Mouse (Mus musculus): Measurements from ENCODE around the gene Ttll2. TPM values are rescaled to one million over a fixed set of nuclear protein-coding genes. Genes with fewer than 3 reads are reported as not detected.
"Not testable (repeated sequence)": the region's sequence is repeated elsewhere in the genome, so short reads cannot be mapped to it uniquely, and the experiment has no call there.

Gene Ttll2
- total RNA-seq, 2 experiments from 2014 or later, result not detected

DNA sequence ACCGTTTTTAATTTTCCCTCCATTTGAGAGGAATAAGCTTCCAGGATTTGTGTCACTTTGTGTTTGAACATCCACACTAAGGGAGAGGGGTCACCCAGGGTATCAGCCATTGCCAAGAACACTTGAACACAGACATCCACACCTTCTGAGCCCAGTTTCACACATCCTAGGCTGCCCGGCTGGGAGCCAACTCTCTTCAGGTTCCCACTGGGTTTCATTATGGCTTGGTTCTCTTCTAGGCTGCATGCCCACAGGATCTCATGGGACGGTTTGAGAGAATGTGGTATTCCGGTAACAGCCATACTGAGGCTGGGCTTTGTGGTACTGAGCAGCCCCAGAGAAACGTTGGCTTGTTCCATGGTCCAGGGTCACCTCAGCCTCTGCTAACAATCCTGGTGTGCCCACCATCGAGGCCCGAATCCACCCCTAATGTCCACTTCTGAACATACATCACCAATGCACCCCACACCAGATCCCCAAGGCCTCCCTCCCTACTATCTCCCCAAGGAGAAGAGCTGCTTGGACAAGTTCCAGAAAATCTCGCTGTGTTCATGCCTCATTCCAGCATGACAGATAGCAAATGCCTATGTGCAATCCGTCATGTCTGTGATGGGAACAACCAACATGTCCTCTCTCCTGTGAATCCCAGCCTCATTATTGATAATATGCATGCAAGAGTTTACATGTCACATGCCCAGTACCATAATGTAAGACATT, 8.4 kb upstream of the Ttll2 start:
- DNase-seq, result peak; percentile 25 to 42

GRCm38 (mm10) chr17:7359806-7360205, 7.3 kb upstream of the Ttll2 start:
- DNase-seq, result not testable (repeated sequence)

DNA sequence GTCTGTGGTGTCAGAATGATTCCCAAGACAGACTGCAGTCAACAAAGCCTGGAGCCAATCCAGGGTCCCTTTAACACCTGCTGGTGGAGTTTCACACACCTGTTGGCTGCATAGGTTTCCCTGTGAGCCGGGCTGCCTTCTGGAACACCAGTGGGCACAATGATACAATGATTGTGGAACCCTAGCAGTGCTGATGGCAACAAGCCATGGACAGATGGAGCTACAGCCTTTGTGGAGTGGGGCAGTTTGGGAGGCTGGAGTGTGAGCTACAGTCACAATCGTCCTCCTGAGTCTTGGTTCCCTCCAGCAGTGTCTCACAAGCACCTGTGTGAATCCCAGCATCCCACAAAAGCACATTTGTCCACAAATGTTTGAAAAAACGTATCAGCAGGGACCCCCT, 3.7 kb downstream of the Ttll2 start:
- not testable (repeated sequence) for DNase-seq

- not testable (repeated sequence) for DNase-seq
These were observed 15.1 kb downstream of the Ttll2 start for GRCm38 (mm10) chr17:7337381-7337780.

DNA sequence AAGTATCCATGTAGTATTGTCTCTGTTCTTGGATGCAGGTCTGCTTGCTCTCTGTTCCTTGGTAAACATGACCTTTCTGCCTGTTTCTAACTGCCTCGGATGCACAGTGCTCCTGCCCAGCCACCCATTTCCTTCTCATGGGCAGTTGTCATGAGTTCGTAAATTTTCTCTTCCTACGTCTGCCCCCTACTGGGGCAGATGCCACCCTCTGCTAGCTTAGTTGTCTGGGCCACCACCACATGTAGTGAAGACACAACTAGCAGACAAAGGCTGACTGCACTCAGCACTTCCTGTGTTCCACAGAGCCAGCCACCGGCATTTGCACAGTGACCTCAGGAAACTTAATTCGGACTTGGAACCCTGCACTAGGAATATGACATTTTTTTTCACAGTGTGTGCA, 19.8 kb downstream of the Ttll2 start:
- not testable (repeated sequence) for DNase-seq

- DNase-seq, result not testable (repeated sequence)
These were observed 26.1 kb downstream of the Ttll2 start for GRCm38 (mm10) chr17:7326415-7326814.

DNA sequence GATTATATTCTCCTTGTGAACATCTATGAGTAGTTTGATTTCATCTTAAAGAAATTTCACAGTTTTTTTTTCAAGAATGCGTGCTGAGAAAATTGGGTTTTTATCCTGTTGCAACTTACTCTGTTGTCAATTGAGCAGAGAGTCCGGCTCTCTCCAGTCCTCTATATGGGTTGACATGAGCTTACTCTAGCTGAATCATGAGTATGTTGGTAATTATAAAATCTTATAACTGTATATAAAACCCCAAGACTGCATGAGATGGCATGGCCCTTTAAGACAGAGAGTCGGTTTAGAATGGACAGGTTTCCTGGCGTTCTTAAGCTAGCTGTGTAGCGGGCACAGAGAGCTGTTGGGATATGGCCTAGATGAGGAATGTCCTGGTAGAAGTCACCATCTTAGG, 28.1 kb downstream of the Ttll2 start, which contains the start of gene Tcp10a:
Gene Tcp10a, plus strand, starts transcription at position 301 of the 400 bp plus-strand sequence.
- DNase-seq, result not testable (repeated sequence)

- not testable (repeated sequence) for DNase-seq
These were observed 32.7 kb downstream of the Ttll2 start for GRCm38 (mm10) chr17:7319789-7320188.

DNA sequence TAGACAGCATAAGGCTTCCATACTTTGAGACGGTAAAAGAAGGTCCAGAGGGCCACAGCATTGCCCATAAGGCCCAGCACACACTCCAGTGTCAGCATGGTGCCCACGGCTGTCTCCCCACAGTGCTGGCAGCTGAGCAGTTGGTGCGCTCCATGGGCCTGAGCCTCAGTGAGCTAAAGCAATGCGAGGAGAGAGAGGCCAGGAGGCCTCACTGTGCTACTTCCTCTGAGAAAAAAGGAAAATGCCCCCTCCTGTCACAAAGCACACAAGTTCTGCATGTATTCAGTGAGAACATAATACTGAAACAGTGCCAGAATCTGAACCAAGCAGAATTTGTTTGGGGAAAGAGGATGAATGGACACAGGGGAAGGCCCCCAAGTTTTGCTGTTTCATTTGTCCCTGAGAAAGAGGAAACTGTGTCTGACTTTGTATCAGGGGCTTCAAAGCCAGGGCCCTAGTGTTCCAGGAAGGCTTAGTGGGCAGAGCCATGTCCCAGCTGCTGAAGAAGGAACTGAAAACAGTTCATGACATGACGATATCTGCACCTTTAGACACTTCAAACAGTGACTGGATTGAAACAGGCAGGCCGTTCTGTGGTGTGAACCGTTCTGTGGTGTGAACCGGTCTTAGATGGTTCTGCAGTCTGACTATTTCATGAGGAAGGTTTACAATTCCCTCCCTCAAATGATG, 36.7 kb downstream of the Ttll2 start:
- peak in 1 of 2 experiments; percentile 42 for DNase-seq

DNA sequence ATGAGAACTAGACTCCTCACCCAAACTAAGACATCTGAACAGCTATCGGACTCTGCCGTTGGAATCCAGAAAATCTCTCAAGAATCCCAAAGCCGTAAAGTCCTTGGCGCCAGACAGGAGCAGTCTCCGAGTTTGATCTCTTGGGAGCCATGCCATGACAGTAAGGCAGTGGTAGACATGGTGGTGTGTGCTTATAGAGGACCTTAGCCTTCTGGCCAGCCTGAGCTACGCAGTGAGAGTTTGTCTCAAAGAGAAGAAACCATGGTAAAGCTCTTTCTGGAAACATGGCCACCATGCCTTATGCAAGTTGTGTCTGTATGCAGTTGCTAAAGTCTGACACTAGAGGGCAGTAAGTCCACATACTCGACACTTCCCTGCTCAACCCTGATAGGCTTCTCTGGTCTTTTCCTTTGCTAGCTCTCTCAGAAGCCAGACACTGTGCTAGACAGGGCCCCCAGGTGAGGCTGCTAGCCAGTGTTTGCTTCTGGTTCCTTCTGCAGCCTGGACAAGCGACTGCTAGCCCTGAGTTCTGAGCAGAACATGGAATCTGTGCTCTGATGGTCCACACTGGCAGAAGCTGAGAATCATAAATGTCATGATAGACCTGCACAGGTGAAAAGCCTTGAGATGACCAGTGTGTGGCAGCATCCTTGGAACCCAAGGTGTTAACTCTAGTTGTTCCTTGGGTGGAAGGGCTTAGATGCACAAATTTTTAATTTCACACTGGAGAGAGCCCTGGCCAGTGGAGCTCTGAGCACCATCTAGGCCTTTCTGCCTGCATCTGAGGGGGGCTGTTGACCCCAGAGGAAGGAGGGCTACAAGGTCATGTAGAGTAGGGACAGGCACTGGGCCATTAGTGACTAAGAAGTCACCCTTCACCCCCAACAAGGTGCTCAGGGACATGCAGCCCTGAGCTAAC, 46.0 kb downstream of the Ttll2 start:
- peak; percentile 39 to 54 for DNase-seq

Other genes with a start within 250 kb of the Ttll2 start
- 10 to 100 TPM; 38.6 to 49.2 TPM for gene Rps6ka2, start 182.6 kb downstream of the Ttll2 start, total RNA-seq (2021)
- not detected for gene Tcp10a, start 28.1 kb downstream of the Ttll2 start, total RNA-seq (2021)
- gene Gm49630, start 19.3 kb upstream of the Ttll2 start, total RNA-seq (2021), result not detected
- not detected for gene Unc93a2, start 32.8 kb upstream of the Ttll2 start, total RNA-seq (2021)

All from heart, adult 18-20 months (tissue).